Mouse (Mus musculus) testis, postnatal 14 days (tissue): Measurements from ENCODE around the gene Lamb3.

Experiments used
- DNase-seq: peaks from one replicate; pipeline ENCODE4 v3.0.0; 2021; ENCODE audit warnings: low spot score

Gene Lamb3

GRCm38 (mm10) chr1:193316358-193316750 is 108.9 kb downstream of the Lamb3 start:
- DNase-seq: no peak

- peak; percentile 47 for DNase-seq
Measured at GRCm38 (mm10) chr1:193317159-193317559, 109.7 kb downstream of the Lamb3 start.

GRCm38 (mm10) chr1:193319721-193320120 is 112.2 kb downstream of the Lamb3 start:
- DNase-seq: no peak

- DNase-seq: no peak
Measured at GRCm38 (mm10) chr1:193320398-193320797, 112.9 kb downstream of the Lamb3 start.

- no peak for DNase-seq
Measured at GRCm38 (mm10) chr1:193323686-193324085, 116.2 kb downstream of the Lamb3 start.

- no peak for DNase-seq
Measured at GRCm38 (mm10) chr1:193324224-193324623, 116.7 kb downstream of the Lamb3 start.

GRCm38 (mm10) chr1:193325891-193326290 is 118.4 kb downstream of the Lamb3 start:
- DNase-seq: no peak

- no peak for DNase-seq
Measured at GRCm38 (mm10) chr1:193326456-193327145, 119.1 kb downstream of the Lamb3 start.

GRCm38 (mm10) chr1:193327216-193327615 is 119.7 kb downstream of the Lamb3 start:
- DNase-seq: no peak

GRCm38 (mm10) chr1:193327686-193328085 is 120.2 kb downstream of the Lamb3 start:
- no peak for DNase-seq

- DNase-seq: no peak
Measured at GRCm38 (mm10) chr1:193329557-193329956, 122.1 kb downstream of the Lamb3 start.

- peak; percentile 52 for DNase-seq
Measured at GRCm38 (mm10) chr1:193330172-193330571, 122.7 kb downstream of the Lamb3 start.

GRCm38 (mm10) chr1:193330626-193331025 is 123.1 kb downstream of the Lamb3 start:
- no peak for DNase-seq

- no peak for DNase-seq
Measured at GRCm38 (mm10) chr1:193332018-193332417, 124.5 kb downstream of the Lamb3 start.

- no peak for DNase-seq
Measured at GRCm38 (mm10) chr1:193332671-193333070, 125.2 kb downstream of the Lamb3 start.

- DNase-seq: no peak
Measured at GRCm38 (mm10) chr1:193333776-193334175, 126.3 kb downstream of the Lamb3 start.

GRCm38 (mm10) chr1:193334546-193334945 is 127.0 kb downstream of the Lamb3 start:
- no peak for DNase-seq

- no peak for DNase-seq
Measured at GRCm38 (mm10) chr1:193336122-193337017, 128.9 kb downstream of the Lamb3 start.

- no peak for DNase-seq
Measured at GRCm38 (mm10) chr1:193337018-193337321, 129.5 kb downstream of the Lamb3 start.

GRCm38 (mm10) chr1:193337787-193338310 is 130.3 kb downstream of the Lamb3 start:
- DNase-seq: no peak

GRCm38 (mm10) chr1:193338363-193338995 is 131.0 kb downstream of the Lamb3 start:
- no peak for DNase-seq

- DNase-seq: no peak
Measured at GRCm38 (mm10) chr1:193342198-193342946, 134.9 kb downstream of the Lamb3 start.
